Comparison of ENCODE assay signal across 9 mouse cellular contexts in genomic region chr13:59365460-59365859, GRCm38 (mm10).
DNase-seq lines count a peak whose midpoint lies in the region; ATAC-seq and TF ChIP-seq lines count a peak whose summit lies in the region.
"Had no signal": no experiment of that assay in that cellular context is flagged by ENCODE, and none has a peak within 500 bp of the region (broad histone marks: within the 10 kb centered on the region; RNA-seq: fewer than 3 reads in every experiment).

No protein-coding gene starts in this region.

- no peaks in the 10 kb centered on the region for H3K9me3 ChIP-seq in MEL (replicated peaks; ENCODE audit: insufficient read depth, low read length)
- H3K9me3 ChIP-seq: limb, embryonic 15.5 days had no signal

- no peaks in the 10 kb centered on the region for H3K4me1 ChIP-seq in MEL (ENCODE audit: control insufficient read depth in 1 of 2, insufficient read depth in 2 of 2, low read length in 2 of 2)

- no peaks in the 10 kb centered on the region for H3K79me2 ChIP-seq in MEL (ENCODE audit: control insufficient read depth, insufficient read depth, low read length, poor library complexity)

- H3K4me3 ChIP-seq in MEL (ENCODE audit: control insufficient read depth in 1 of 2, insufficient read depth in 1 of 2, low read depth in 2 of 2, low read length in 2 of 2): no peak overlapping the region
- H3K4me3 ChIP-seq: limb, embryonic 15.5 days had no signal

- TF ChIP-seq CTCF in MEL (IDR thresholded peaks at IDR 0.05 in 2 of 3, conservative IDR thresholded peaks at IDR 0.05 in 1 of 3; ENCODE audit: control insufficient read depth in 1 of 3, insufficient read depth in 1 of 3, low read depth in 2 of 3, low read length in 3 of 3, poor library complexity in 1 of 3, severe bottlenecking in 1 of 3): peak; percentile 80 to 86 (median 86)

- ATAC-seq in megakaryocyte, adult 5-6 weeks (ENCODE audit: poor library complexity, severe bottlenecking): no peak

- no peak for TF ChIP-seq EP300 in MEL (IDR thresholded peaks at IDR 0.05; ENCODE audit: low read depth in 1 of 2, low read length in 2 of 2)

- H3K36me3 ChIP-seq in MEL (ENCODE audit: control insufficient read depth in 1 of 2, insufficient read depth in 2 of 2, low read length in 2 of 2): no peaks in the 10 kb centered on the region
- H3K36me3 ChIP-seq: limb, embryonic 15.5 days had no signal

- no peak overlapping the region for H3K9ac ChIP-seq in MEL (ENCODE audit: control insufficient read depth, low read depth, low read length, poor library complexity, severe bottlenecking)
- H3K9ac ChIP-seq: limb, embryonic 15.5 days had no signal

- no peak overlapping the region for H3K27ac ChIP-seq in MEL (ENCODE audit: control insufficient read depth, low read depth, low read length)
- H3K27ac ChIP-seq: limb, embryonic 15.5 days had no signal

- no peak for TF ChIP-seq POLR2A in MEL (IDR thresholded peaks at IDR 0.05; ENCODE audit: control insufficient read depth in 1 of 2, insufficient read depth in 1 of 2, low read depth in 1 of 2, low read length in 2 of 2, poor library complexity in 1 of 2)

- TF ChIP-seq RAD21 in MEL (IDR thresholded peaks at IDR 0.05; ENCODE audit: low read depth, low read length): peak; percentile 84

- H3K27me3 ChIP-seq in MEL (ENCODE audit: control insufficient read depth in 1 of 2, insufficient read depth in 2 of 2, low read length in 2 of 2): no peaks in the 10 kb centered on the region; a peak in 2 of 4 replicates

- DNase-seq in MEL (ENCODE audit: low read depth, low spot score): peak; percentile 71
- DNase-seq in adrenal gland, postnatal 25 days: peak; percentile 78
- DNase-seq in embryo, embryonic 9.5 days (ENCODE audit: extremely low spot score): peak; percentile 71
- DNase-seq in heart, adult 9 months (ENCODE audit: low spot score in 2 of 2): peak; percentile 8 to 38
- DNase-seq in layer of hippocampus, adult 8-10 months (ENCODE audit: low spot score in 2 of 2): peak; percentile 64 to 88
- DNase-seq in lung, postnatal 14 days: peak; percentile 76
- DNase-seq in right cerebral cortex, postnatal 25 days: peak; percentile 81

TF ChIP-seq in MEL, 35 proteins besides CTCF, POLR2A, EP300 and RAD21:
- TF ChIP-seq ELF1 (IDR thresholded peaks at IDR 0.05; ENCODE audit: low read depth, low read length) (no peak), KAT2A (conservative IDR thresholded peaks at IDR 0.05; ENCODE audit: low read depth, low read length) (no peak), SIN3A (IDR thresholded peaks at IDR 0.05; ENCODE audit: low read length) (no peak), RCOR1 (IDR thresholded peaks at IDR 0.05; ENCODE audit: low read depth, low read length) (no peak), USF2 (IDR thresholded peaks at IDR 0.05; ENCODE audit: borderline replicate concordance in 1 of 2, insufficient read depth in 1 of 2, low read depth in 1 of 2, low read length in 2 of 2) (no peak), SMC3 (IDR thresholded peaks at IDR 0.05; ENCODE audit: low read depth, low read length) (peak; percentile 92), MYB (IDR thresholded peaks at IDR 0.05; ENCODE audit: low read depth, low read length) (no peak), ZNF384 (IDR thresholded peaks at IDR 0.05; ENCODE audit: low read depth, low read length) (no peak), POLR2AphosphoS2 (IDR thresholded peaks at IDR 0.05; ENCODE audit: low read length) (no peak), MAFK (IDR thresholded peaks at IDR 0.05; ENCODE audit: borderline replicate concordance, low read depth, low read length) (no peak), CHD1 (IDR thresholded peaks at IDR 0.05; ENCODE audit: low read depth, low read length) (no peak), ETS1 (IDR thresholded peaks at IDR 0.05; ENCODE audit: low read depth, low read length) (no peak), ZC3H11A (IDR thresholded peaks at IDR 0.05; ENCODE audit: low read depth, low read length) (peak; percentile 75), POLR2AphosphoS5 (IDR thresholded peaks at IDR 0.05; ENCODE audit: borderline replicate concordance, low read depth, low read length) (no peak)
TF ChIP-seq in MEL: peak in this region for 2.

Comparison
In these comparisons a context has a peak if more than half of its experiments do, and no peak if none do; other contexts are left out.
1. DNase-seq: peak in every context shown above with its lines; median percentile 81 in right cerebral cortex, postnatal 25 days; 78 in adrenal gland, postnatal 25 days; 76 in layer of hippocampus, adult 8-10 months; 76 in lung, postnatal 14 days; 71 in MEL; 71 in embryo, embryonic 9.5 days; 23 in heart, adult 9 months.